ENCODE assay signal across 27 mouse cellular contexts in genomic region chr5:126599561-126599960, GRCm38 (mm10).
DNase-seq lines count a peak whose midpoint lies in the region; ATAC-seq and TF ChIP-seq lines count a peak whose summit lies in the region.
"Had no signal": no experiment of that assay in that cellular context is flagged by ENCODE, and none has a peak within 500 bp of the region (broad histone marks: within the 10 kb centered on the region; RNA-seq: fewer than 3 reads in every experiment).

No protein-coding gene starts in this region.

- no peak overlapping the region for H3K4me3 ChIP-seq in forebrain, postnatal 0 days (ENCODE audit: low read depth, low read length)
- H3K4me3 ChIP-seq in forebrain, embryonic 10.5 days: no peak overlapping the region
- no peak overlapping the region for H3K4me3 ChIP-seq in hindbrain, postnatal 0 days (ENCODE audit: low read length)
- no peak overlapping the region for H3K4me3 ChIP-seq in hindbrain, embryonic 16.5 days (ENCODE audit: low read length)
- H3K4me3 ChIP-seq: embryonic facial prominence, embryonic 10.5 days; embryonic facial prominence, embryonic 13.5 days; erythroblast, embryonic 14.5 days; forebrain, embryonic 15.5 days; heart, embryonic 13.5 days had no signal

- no peaks in the 10 kb centered on the region for H3K27me3 ChIP-seq in forebrain, postnatal 0 days (ENCODE audit: insufficient read depth, low read length)
- no peaks in the 10 kb centered on the region for H3K27me3 ChIP-seq in forebrain, embryonic 10.5 days (ENCODE audit: poor library complexity, severe bottlenecking)
- no peaks in the 10 kb centered on the region for H3K27me3 ChIP-seq in hindbrain, postnatal 0 days (ENCODE audit: insufficient read depth, low read length)
- H3K27me3 ChIP-seq in hindbrain, embryonic 16.5 days (replicated peaks; ENCODE audit: control insufficient read depth, insufficient read depth, low read length): no peaks in the 10 kb centered on the region
- H3K27me3 ChIP-seq: embryonic facial prominence, embryonic 13.5 days; forebrain, embryonic 15.5 days; heart, embryonic 13.5 days had no signal

- H3K9me3 ChIP-seq in forebrain, postnatal 0 days (ENCODE audit: low read length): no peaks in the 10 kb centered on the region
- H3K9me3 ChIP-seq in forebrain, embryonic 10.5 days: no peaks in the 10 kb centered on the region; the same call in 1 of the 2 replicates
- no peaks in the 10 kb centered on the region for H3K9me3 ChIP-seq in hindbrain, postnatal 0 days (ENCODE audit: low read length)
- no peaks in the 10 kb centered on the region for H3K9me3 ChIP-seq in hindbrain, embryonic 16.5 days (ENCODE audit: control insufficient read depth, low read length)
- H3K9me3 ChIP-seq: embryonic facial prominence, embryonic 10.5 days; embryonic facial prominence, embryonic 13.5 days; forebrain, embryonic 15.5 days had no signal

- no peak for TF ChIP-seq CTCF in forebrain, postnatal 0 days (IDR thresholded peaks at IDR 0.05; ENCODE audit: low read depth)
- no peak for TF ChIP-seq CTCF in hindbrain, postnatal 0 days (IDR thresholded peaks at IDR 0.05; ENCODE audit: low read depth)
- TF ChIP-seq CTCF in brain, embryonic 14.5 days (IDR thresholded peaks at IDR 0.05; ENCODE audit: borderline replicate concordance, extremely low read depth, insufficient read depth, insufficient read length): no peak

- no peaks in the 10 kb centered on the region for H3K36me3 ChIP-seq in forebrain, postnatal 0 days (ENCODE audit: insufficient read depth)
- H3K36me3 ChIP-seq in forebrain, embryonic 10.5 days (replicated peaks): no peaks in the 10 kb centered on the region
- no peaks in the 10 kb centered on the region for H3K36me3 ChIP-seq in hindbrain, postnatal 0 days (ENCODE audit: insufficient read depth, low read length)
- no peaks in the 10 kb centered on the region for H3K36me3 ChIP-seq in hindbrain, embryonic 16.5 days (ENCODE audit: control insufficient read depth, insufficient read depth, low read length)
- H3K36me3 ChIP-seq: embryonic facial prominence, embryonic 10.5 days; embryonic facial prominence, embryonic 13.5 days; forebrain, embryonic 15.5 days; heart, embryonic 13.5 days had no signal

- H3K9ac ChIP-seq in forebrain, postnatal 0 days: no peak overlapping the region
- no peak overlapping the region for H3K9ac ChIP-seq in hindbrain, postnatal 0 days (replicated peaks; ENCODE audit: low read length)
- H3K9ac ChIP-seq in hindbrain, embryonic 16.5 days (ENCODE audit: low read depth, low read length): no peak overlapping the region
- H3K9ac ChIP-seq: embryonic facial prominence, embryonic 13.5 days; forebrain, embryonic 15.5 days; heart, embryonic 13.5 days had no signal

- TF ChIP-seq POLR2A in brain, embryonic 14.5 days (IDR thresholded peaks at IDR 0.05; ENCODE audit: borderline replicate concordance, extremely low read depth, insufficient read depth, insufficient read length, poor library complexity, severe bottlenecking): no peak

- H3K4me1 ChIP-seq in forebrain, postnatal 0 days (ENCODE audit: insufficient read depth): no peaks in the 10 kb centered on the region
- H3K4me1 ChIP-seq in forebrain, embryonic 10.5 days: no peaks in the 10 kb centered on the region
- no peaks in the 10 kb centered on the region for H3K4me1 ChIP-seq in hindbrain, postnatal 0 days (ENCODE audit: insufficient read depth, low read length)
- no peaks in the 10 kb centered on the region for H3K4me1 ChIP-seq in hindbrain, embryonic 16.5 days (ENCODE audit: control insufficient read depth, insufficient read depth, low read depth, low read length)
- H3K4me1 ChIP-seq: embryonic facial prominence, embryonic 13.5 days; heart, embryonic 13.5 days had no signal

- H3K27ac ChIP-seq in forebrain, postnatal 0 days (ENCODE audit: low read depth, low read length): no peak overlapping the region
- H3K27ac ChIP-seq in forebrain, embryonic 10.5 days: no peak overlapping the region
- no peak overlapping the region for H3K27ac ChIP-seq in hindbrain, postnatal 0 days
- no peak overlapping the region for H3K27ac ChIP-seq in hindbrain, embryonic 16.5 days (ENCODE audit: low read depth, low read length)
- H3K27ac ChIP-seq: embryonic facial prominence, embryonic 10.5 days; embryonic facial prominence, embryonic 13.5 days; forebrain, embryonic 15.5 days; heart, embryonic 13.5 days had no signal

- 70% methylated on average over 5 of the region's 5 CpGs for WGBS in forebrain, postnatal 0 days
- WGBS in forebrain, embryonic 10.5 days: 90% methylated on average over 5 of the region's 5 CpGs
- WGBS in hindbrain, postnatal 0 days: 65% methylated on average over 5 of the region's 5 CpGs
- WGBS in hindbrain, embryonic 16.5 days: 59% methylated on average over 5 of the region's 5 CpGs

- no peak overlapping the region for H3K4me2 ChIP-seq in forebrain, postnatal 0 days (ENCODE audit: low read depth)
- no peak overlapping the region for H3K4me2 ChIP-seq in hindbrain, postnatal 0 days (ENCODE audit: low read depth, low read length)
- H3K4me2 ChIP-seq in hindbrain, embryonic 16.5 days (ENCODE audit: low read length): no peak overlapping the region
- H3K4me2 ChIP-seq: embryonic facial prominence, embryonic 13.5 days; forebrain, embryonic 15.5 days; heart, embryonic 13.5 days had no signal

- DNase-seq in forebrain, postnatal 0 days: peak; percentile 13
- DNase-seq in forebrain, embryonic 10.5 days (ENCODE audit: extremely low spot score, low spot score): no peak
- peak; percentile 35 for DNase-seq in hindbrain, postnatal 0 days (ENCODE audit: low spot score)
- peak; percentile 59 for DNase-seq in retina, postnatal 1 day
- DNase-seq in retina, embryonic 14.5 days (ENCODE audit: low spot score): no peak
- peak; percentile 67 for DNase-seq in brain, embryonic 14.5 days (ENCODE audit: low read depth)
- DNase-seq in layer of hippocampus, postnatal 14 days (ENCODE audit: low spot score in 2 of 2): no peak
- DNase-seq: adrenal gland, adult 8-10 months; adrenal gland, postnatal 25 days; cerebellum, adult 11-12 months; cerebellum, adult 8-10 months; cerebellum, postnatal 10 days; cerebellum, postnatal 36 days; embryo, embryonic 11 days; gastrocnemius, postnatal 14 days; heart, adult 18-20 months; heart, postnatal 14 days; heart, postnatal 4 days; kidney, adult 2 months had no signal

- no peak; the same call in 1 of the 2 replicates for ATAC-seq in forebrain, postnatal 0 days
- no peak for ATAC-seq in hindbrain, postnatal 0 days
- ATAC-seq in hindbrain, embryonic 16.5 days: no peak
- ATAC-seq: activated CD4-positive, CD25-positive, alpha-beta regulatory T cell, adult 4 months; forebrain, embryonic 15.5 days; intestine, postnatal 0 days had no signal

Comparison
In these comparisons a context has a peak if more than half of its experiments do, and no peak if none do; other contexts are left out.
1. DNase-seq: peak in forebrain, postnatal 0 days (single experiment), hindbrain, postnatal 0 days (single experiment), retina, postnatal 1 day (single experiment) and brain, embryonic 14.5 days (single experiment); none in forebrain, embryonic 10.5 days (single experiment), retina, embryonic 14.5 days (single experiment) and layer of hippocampus, postnatal 14 days (0 of 2).